Mouse (Mus musculus) C3H10T1/2 (cell line): Measurements from ENCODE around the gene Sod2. TPM values are rescaled to one million over a fixed set of nuclear protein-coding genes. Genes with fewer than 3 reads are reported as not detected.

Experiments used
- polyA plus RNA-seq, 2 experiments: library from polyadenylated mRNA; unstranded; fragments of >200 nt; fragmentation: generic; extraction: Trizol; gene quantifications; one replicate each; pipeline ENCODE4 v1.2.1; 2012; ENCODE audit warnings: missing spikeins in 2 of 2

The Sod2 gene
- 10 to 100 TPM; 63.9 to 94.5 TPM for polyA plus RNA-seq

DNA sequence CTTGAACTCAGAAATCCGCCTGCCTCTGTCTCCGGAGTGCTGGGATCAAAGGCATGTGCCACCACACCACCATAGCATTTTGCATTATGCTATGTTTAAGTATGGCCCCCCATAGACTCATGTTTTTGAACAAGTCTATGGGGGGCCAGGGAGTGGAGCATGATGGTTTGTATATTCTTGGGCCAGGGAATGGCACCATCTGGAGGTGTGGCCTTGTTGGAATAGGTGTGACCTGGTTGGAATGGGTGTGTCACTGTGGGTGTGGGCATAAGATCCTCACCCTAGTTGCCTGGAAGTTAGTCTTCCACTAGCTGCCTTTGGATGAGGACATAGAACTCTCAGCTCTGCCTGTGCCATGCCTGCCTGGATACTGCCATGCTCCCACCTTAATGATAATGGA is at the start of gene Sod2:
TSS of gene Sod2 (plus strand) at position 301 of the 400 bp plus-strand sequence.

DNA sequence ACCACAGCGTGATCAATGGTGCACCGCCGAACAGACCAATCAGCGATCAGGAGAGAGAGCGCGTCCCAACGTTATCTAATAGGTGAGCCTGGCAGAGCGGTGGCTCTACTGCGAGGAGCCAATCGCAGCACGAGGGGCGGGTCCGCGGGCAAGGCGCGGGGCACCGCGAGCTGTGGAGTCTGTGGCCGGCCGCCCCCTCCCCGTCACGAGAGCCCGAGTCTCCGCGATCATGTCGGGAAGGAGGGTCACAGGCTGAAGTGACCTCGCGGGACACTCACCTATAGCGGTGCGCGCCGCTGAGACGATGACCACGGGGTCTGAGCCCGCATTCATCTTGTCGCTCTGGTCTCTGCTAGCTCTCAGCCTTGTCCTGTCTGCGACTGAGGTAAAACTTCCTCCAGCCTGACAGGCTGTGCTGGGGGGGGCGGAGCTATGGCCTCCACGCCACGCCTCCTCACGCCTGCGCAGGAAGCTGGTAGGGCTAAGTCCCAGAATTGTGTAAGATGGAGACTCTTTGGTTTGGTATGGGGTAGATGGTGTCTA is 46.2 kb upstream of the Sod2 start, which contains the start of gene Acat2:
TSS of gene Acat2 (minus strand) at position 417 of the 543 bp plus-strand sequence.

DNA sequence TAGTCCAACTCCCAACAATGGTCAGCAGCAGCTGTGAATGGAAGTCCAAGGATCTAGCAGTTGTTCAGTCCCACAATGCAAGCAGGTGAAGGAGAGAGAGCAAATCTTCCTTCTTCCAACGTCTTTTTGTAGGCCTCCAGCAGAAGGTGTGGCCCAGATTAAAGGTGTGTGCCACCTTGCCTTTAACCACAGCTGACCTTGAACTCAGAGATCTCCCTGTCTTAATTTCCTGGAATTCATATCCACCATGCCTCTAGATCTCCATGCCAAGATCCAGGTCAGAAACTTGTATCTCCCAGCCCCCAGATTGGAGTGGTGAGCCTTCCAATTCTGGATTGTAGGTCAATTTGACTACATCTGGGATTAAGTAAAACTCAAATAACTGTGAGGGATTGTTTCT is 12.6 kb upstream of the Sod2 start, which contains the start of gene Wtap:
TSS of gene Wtap (minus strand) at position 101 of the 400 bp plus-strand sequence.

DNA sequence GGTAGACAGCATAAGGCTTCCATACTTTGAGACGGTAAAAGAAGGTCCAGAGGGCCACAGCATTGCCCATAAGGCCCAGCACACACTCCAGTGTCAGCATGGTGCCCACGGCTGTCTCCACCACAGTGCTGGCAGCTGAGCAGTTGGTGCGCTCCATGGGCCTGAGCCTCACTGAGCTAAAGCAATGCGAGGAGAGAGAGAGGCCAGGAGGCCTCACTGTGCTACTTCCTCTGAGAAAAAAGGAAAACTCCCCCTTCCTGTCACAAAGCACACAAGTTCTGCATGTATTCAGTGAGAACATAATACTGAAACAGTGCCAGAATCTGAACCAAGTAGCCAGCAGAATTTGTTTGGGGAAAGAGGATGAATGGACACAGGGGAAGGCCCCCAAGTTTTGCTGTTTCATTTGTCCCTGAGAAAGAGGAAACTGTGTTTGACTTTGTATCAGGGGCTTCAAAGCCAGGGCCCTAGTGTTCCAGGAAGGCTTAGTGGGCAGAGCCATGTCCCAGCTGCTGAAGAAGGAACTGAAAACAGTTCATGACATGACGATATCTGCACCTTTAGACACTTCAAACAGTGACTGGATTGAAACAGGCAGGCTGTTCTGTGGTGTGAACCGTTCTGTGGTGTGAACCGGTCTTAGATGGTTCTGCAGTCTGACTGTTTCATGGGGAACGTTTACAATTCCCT is 45.6 kb downstream of the Sod2 start, which contains the start of gene Gpr31b:
TSS of gene Gpr31b (minus strand) at position 173 of the 690 bp plus-strand sequence.

DNA sequence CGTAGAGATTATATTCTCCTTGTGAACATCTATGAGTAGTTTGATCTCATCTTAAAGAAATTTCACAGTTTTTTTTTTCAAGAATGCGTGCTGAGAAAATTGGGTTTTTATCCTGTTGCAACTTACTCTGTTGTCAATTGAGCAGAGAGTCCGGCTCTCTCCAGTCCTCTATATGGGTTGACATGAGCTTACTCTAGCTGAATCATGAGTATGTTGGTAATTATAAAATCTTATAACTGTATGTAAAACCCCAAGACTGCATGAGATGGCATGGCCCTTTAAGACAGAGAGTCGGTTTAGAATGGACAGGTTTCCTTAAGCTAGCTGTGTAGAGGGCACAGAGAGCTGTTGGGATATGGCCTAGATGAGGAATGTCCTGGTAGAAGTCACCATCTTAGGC is 54.2 kb downstream of the Sod2 start, which contains the start of gene Tcp10b:
TSS of gene Tcp10b (plus strand) at position 301 of the 400 bp plus-strand sequence.

Other genes starting within 250 kb of the Sod2 start
- 10 to 100 TPM in 1 of 2 experiments, 1 to 10 TPM in 1; 1.1 to 34.1 TPM for gene Igf2r, start 237.2 kb upstream of the Sod2 start, polyA plus RNA-seq
- under 1 TPM in 1 of 2 experiments, not detected in 1; 0.18 TPM for gene Mas1, start 138.7 kb upstream of the Sod2 start, polyA plus RNA-seq
- gene Mrgprh, start 130.8 kb upstream of the Sod2 start, polyA plus RNA-seq = not detected
- gene Pnldc1, start 96.6 kb upstream of the Sod2 start, polyA plus RNA-seq = 1 to 10 TPM in 1 of 2 experiments, under 1 TPM in 1; 0.09 to 1.3 TPM
- gene Tcp1, start 91.1 kb upstream of the Sod2 start, polyA plus RNA-seq = 100 to 1,000 TPM; 164 to 184 TPM
- gene Mrpl18, start 90.5 kb upstream of the Sod2 start, polyA plus RNA-seq = 10 to 100 TPM; 40.5 to 66.4 TPM
- 1 to 10 TPM in 1 of 2 experiments, under 1 TPM in 1; 0.78 to 9.4 TPM for gene Acat3, start 66.2 kb upstream of the Sod2 start, polyA plus RNA-seq
- gene Acat2, start 46.1 kb upstream of the Sod2 start, polyA plus RNA-seq = 100 to 1,000 TPM in 1 of 2 experiments, 10 to 100 TPM in 1; 75.1 to 110 TPM
- gene Wtap, start 12.7 kb upstream of the Sod2 start, polyA plus RNA-seq = 10 to 100 TPM in 1 of 2 experiments, 1 to 10 TPM in 1; 3.6 to 24.0 TPM
- gene Gpr31b, start 45.5 kb downstream of the Sod2 start, polyA plus RNA-seq = not detected
- gene Tcp10b, start 54.3 kb downstream of the Sod2 start, polyA plus RNA-seq = not detected
- gene Unc93a, start 125.0 kb downstream of the Sod2 start, polyA plus RNA-seq = not detected
- gene Smok2a, start 214.3 kb downstream of the Sod2 start, polyA plus RNA-seq = not detected
- not detected for gene Smok2b, start 223.4 kb downstream of the Sod2 start, polyA plus RNA-seq